Mouse (Mus musculus) limb, embryonic 15.5 days (tissue): ENCODE data around the gene Hypk. TPM values are rescaled to one million over a fixed set of nuclear protein-coding genes. Genes with fewer than 3 reads are reported as not detected.

Source experiments
- ATAC-seq: fragments of 200-750 bp; cut with Nextera tagmentation; 2 replicates; pipeline ENCODE4 v1.8.0; 2017; ENCODE audit warnings: low read depth, moderate TSS enrichment; ENCODE audit not compliant: insufficient number of reproducible peaks, low FRiP score, low TSS enrichment
- H3K27ac ChIP-seq: fragments of 300-500 bp; sonication (generic); 2 replicates; pipeline ENCODE4 v1.5.1; 2015; ENCODE audit warnings: moderate library complexity, mild to moderate bottlenecking, inconsistent platforms
- H3K27me3 ChIP-seq: fragments of 300-500 bp; sonication (generic); 2 replicates; pipeline ENCODE4 v1.6.1; 2015; ENCODE audit warnings: inconsistent platforms
- H3K36me3 ChIP-seq: fragments of 300-500 bp; sonication (generic); 2 replicates; pipeline ENCODE4 v1.6.1; 2015; ENCODE audit warnings: inconsistent platforms
- H3K4me1 ChIP-seq: fragments of 300-500 bp; sonication (generic); 2 replicates; pipeline ENCODE4 v1.6.1; 2015; ENCODE audit warnings: inconsistent platforms
- H3K4me2 ChIP-seq: fragments of 300-500 bp; sonication (generic); 2 replicates; pipeline ENCODE4 v1.6.1; 2015; ENCODE audit warnings: mild to moderate bottlenecking, inconsistent platforms
- H3K4me3 ChIP-seq: fragments of 300-500 bp; sonication (generic); 2 replicates; pipeline ENCODE4 v1.5.1; 2015; ENCODE audit warnings: mild to moderate bottlenecking, inconsistent platforms
- H3K9ac ChIP-seq: fragments of 300-500 bp; sonication (generic); 2 replicates; pipeline ENCODE4 v1.6.1; 2015; ENCODE audit warnings: inconsistent platforms
- H3K9me3 ChIP-seq: fragments of 300-500 bp; sonication (generic); 2 replicates; pipeline ENCODE4 v1.6.1; 2016; ENCODE audit warnings: inconsistent platforms
- WGBS: fragments of 180-500 bp; shearing (Covaris S2); methylation state at CpG from one replicate; pipeline ENCODE4 v1.1.7; 2015; 5-methylcytosine and 5-hydroxymethylcytosine counted together
- polyA plus RNA-seq: library from polyadenylated mRNA; unstranded; fragments of >200 nt; fragmentation: Nextera tagmentation; extraction: Ambion mirVana; gene quantifications from 2 replicates; pipeline ENCODE4 v1.2.1, GENCODE M21; 2015

Gene Hypk
- polyA plus RNA-seq: 116 and 126 TPM in 2 replicates

- no peaks in the 10 kb centered on the region for H3K9me3 ChIP-seq
- H3K4me2 ChIP-seq: no peak within 1 kb of the TSS
- H3K4me3 ChIP-seq: 0 out of 2 replicates have a peak within 1 kb of the TSS, but pooled peaks have one; percentile 9
- no peak within 1 kb of the TSS for H3K27ac ChIP-seq
- ATAC-seq: no peak
- WGBS: 66% methylated on average over 4 of the region's 4 CpGs
- H3K4me1 ChIP-seq: peaks cover 26% of the 10 kb centered on the region
- H3K9ac ChIP-seq: no peak within 1 kb of the TSS
- peaks cover 20% of the 10 kb centered on the region for H3K36me3 ChIP-seq
- H3K27me3 ChIP-seq: no peaks in the 10 kb centered on the region
Observed at GRCm38 (mm10) chr2:121452990-121453389, at the start of gene Hypk. Gene Hypk, plus strand, starts transcription at chr2:121453290.

GRCm38 (mm10) chr2:121403296-121403695 is 49.8 kb upstream of the Hypk start:
- H3K4me3 ChIP-seq: no peak overlapping the region
- H3K9ac ChIP-seq: no peak overlapping the region
- H3K4me1 ChIP-seq: no peaks in the 10 kb centered on the region
- no peak for ATAC-seq
- H3K4me2 ChIP-seq: no peak overlapping the region
- H3K9me3 ChIP-seq: 0 out of 2 replicates have a peak, but pooled peaks cover under 1% of the 10 kb centered on the region
- H3K36me3 ChIP-seq: no peaks in the 10 kb centered on the region
- H3K27me3 ChIP-seq: no peaks in the 10 kb centered on the region
- H3K27ac ChIP-seq: no peak overlapping the region

GRCm38 (mm10) chr2:121408160-121408559 is 44.9 kb upstream of the Hypk start:
- Histone ChIP-seq H3K27me3 (no peaks in the 10 kb centered on the region), H3K9me3 (0 out of 2 replicates have a peak, but pooled peaks cover 2% of the 10 kb centered on the region), H3K27ac (no peak overlapping the region), H3K36me3 (no peaks in the 10 kb centered on the region), H3K4me2 (no peak overlapping the region), H3K4me3 (no peak overlapping the region), H3K4me1 (peaks cover 4% of the 10 kb centered on the region; the same call in 1 of the 2 replicates), H3K9ac (no peak overlapping the region)
- no peak for ATAC-seq
- WGBS: 32% methylated on average over 4 of the region's 4 CpGs

GRCm38 (mm10) chr2:121412843-121413386 is 40.2 kb upstream of the Hypk start:
- 15% methylated on average over 4 of the region's 4 CpGs for WGBS
- H3K4me3 ChIP-seq: peak overlapping the region; percentile 99
- H3K27ac ChIP-seq: peak overlapping the region; percentile 98
- ATAC-seq: no peak
- H3K27me3 ChIP-seq: no peaks in the 10 kb centered on the region
- 0 out of 2 replicates have a peak, but pooled peaks cover 2% of the 10 kb centered on the region for H3K9me3 ChIP-seq
- H3K9ac ChIP-seq: peak overlapping the region; percentile 48
- peaks cover 17% of the 10 kb centered on the region for H3K36me3 ChIP-seq
- H3K4me2 ChIP-seq: peak overlapping the region; percentile 56
- peaks cover 27% of the 10 kb centered on the region for H3K4me1 ChIP-seq

GRCm38 (mm10) chr2:121413387-121414042 is 39.6 kb upstream of the Hypk start, which contains the start of the genes Pdia3 and Catsper2:
Gene Pdia3, plus strand, starts transcription at chr2:121413775.
Gene Catsper2, minus strand, starts transcription at chr2:121413792.
- WGBS: under 1% methylated on average over 64 of the region's 68 CpGs
- H3K4me2 ChIP-seq: peak within 1 kb of the TSS; percentile 56
- H3K4me3 ChIP-seq: peak within 1 kb of the TSS; percentile 99
- H3K27ac ChIP-seq: peak within 1 kb of the TSS; percentile 98
- H3K9me3 ChIP-seq: no peaks in the 10 kb centered on the region
- peaks cover 22% of the 10 kb centered on the region for H3K36me3 ChIP-seq
- peaks cover 27% of the 10 kb centered on the region for H3K4me1 ChIP-seq
- peak within 1 kb of the TSS; percentile 99 for H3K9ac ChIP-seq
- ATAC-seq: peak; percentile 98
- H3K27me3 ChIP-seq: no peaks in the 10 kb centered on the region

- Histone ChIP-seq H3K27ac (peak overlapping the region; percentile 98), H3K4me2 (peak overlapping the region; percentile 56), H3K9ac (peak overlapping the region; percentile 99), H3K27me3 (no peaks in the 10 kb centered on the region), H3K9me3 (no peaks in the 10 kb centered on the region), H3K4me3 (peak overlapping the region; percentile 99), H3K36me3 (peaks cover 29% of the 10 kb centered on the region), H3K4me1 (peaks cover 27% of the 10 kb centered on the region)
- peak; percentile 57 for ATAC-seq
- WGBS: under 1% methylated on average over 32 of the region's 32 CpGs
Observed at GRCm38 (mm10) chr2:121414139-121414685, 38.9 kb upstream of the Hypk start.

GRCm38 (mm10) chr2:121415103-121415502 is 38.0 kb upstream of the Hypk start:
- Histone ChIP-seq H3K27me3 (no peaks in the 10 kb centered on the region), H3K27ac (no peak overlapping the region), H3K4me1 (peaks cover 27% of the 10 kb centered on the region), H3K9me3 (no peaks in the 10 kb centered on the region), H3K4me3 (peak overlapping the region; percentile 99), H3K9ac (peak overlapping the region; percentile 35; the same call in 1 of the 2 replicates), H3K36me3 (peaks cover 29% of the 10 kb centered on the region), H3K4me2 (peak overlapping the region; percentile 56)
- ATAC-seq: no peak
- WGBS: 60% methylated on average over 3 of the region's 3 CpGs

GRCm38 (mm10) chr2:121415591-121415990 is 37.5 kb upstream of the Hypk start:
- no peak for ATAC-seq
- peaks cover 27% of the 10 kb centered on the region for H3K4me1 ChIP-seq
- no peaks in the 10 kb centered on the region for H3K27me3 ChIP-seq
- no peak overlapping the region for H3K27ac ChIP-seq
- 59% methylated on average over 3 of the region's 3 CpGs for WGBS
- H3K36me3 ChIP-seq: peaks cover 29% of the 10 kb centered on the region
- H3K9ac ChIP-seq: no peak overlapping the region
- H3K4me2 ChIP-seq: peak overlapping the region; percentile 56
- peak overlapping the region; percentile 99 for H3K4me3 ChIP-seq
- no peaks in the 10 kb centered on the region for H3K9me3 ChIP-seq

GRCm38 (mm10) chr2:121416356-121416755 is 36.7 kb upstream of the Hypk start:
- Histone ChIP-seq H3K27me3 (no peaks in the 10 kb centered on the region), H3K4me2 (0 out of 2 replicates have a peak overlapping the region, but pooled peaks have one; percentile 56), H3K36me3 (peaks cover 29% of the 10 kb centered on the region), H3K9ac (no peak overlapping the region), H3K4me3 (no peak overlapping the region), H3K27ac (no peak overlapping the region), H3K4me1 (peaks cover 27% of the 10 kb centered on the region), H3K9me3 (no peaks in the 10 kb centered on the region)
- 89% methylated on average over 6 of the region's 6 CpGs for WGBS
- no peak for ATAC-seq

GRCm38 (mm10) chr2:121418476-121418875 is 34.6 kb upstream of the Hypk start:
- H3K9ac ChIP-seq: no peak overlapping the region
- peaks cover 43% of the 10 kb centered on the region for H3K36me3 ChIP-seq
- H3K9me3 ChIP-seq: no peaks in the 10 kb centered on the region
- no peak overlapping the region for H3K27ac ChIP-seq
- no peak overlapping the region for H3K4me2 ChIP-seq
- H3K4me3 ChIP-seq: no peak overlapping the region
- peaks cover 23% of the 10 kb centered on the region for H3K4me1 ChIP-seq
- ATAC-seq: no peak
- H3K27me3 ChIP-seq: no peaks in the 10 kb centered on the region
- whole genome bisulfite sequencing: 83% methylated on average over 3 of the region's 3 CpGs

GRCm38 (mm10) chr2:121423166-121423565 is 29.9 kb upstream of the Hypk start:
- H3K4me3 ChIP-seq: no peak overlapping the region
- no peak overlapping the region for H3K4me2 ChIP-seq
- H3K4me1 ChIP-seq: no peaks in the 10 kb centered on the region
- no peak for ATAC-seq
- no peak overlapping the region for H3K27ac ChIP-seq
- H3K36me3 ChIP-seq: peaks cover 58% of the 10 kb centered on the region
- no peaks in the 10 kb centered on the region for H3K9me3 ChIP-seq
- H3K27me3 ChIP-seq: no peaks in the 10 kb centered on the region
- WGBS: 91% methylated on average over 2 of the region's 2 CpGs
- H3K9ac ChIP-seq: no peak overlapping the region

- Histone ChIP-seq H3K27me3 (no peaks in the 10 kb centered on the region), H3K4me1 (no peaks in the 10 kb centered on the region), H3K36me3 (peaks cover 74% of the 10 kb centered on the region), H3K27ac (no peak overlapping the region), H3K9me3 (no peaks in the 10 kb centered on the region), H3K9ac (no peak overlapping the region), H3K4me2 (no peak overlapping the region), H3K4me3 (no peak overlapping the region)
- no peak for ATAC-seq
- 86% methylated on average over 2 of the region's 2 CpGs for WGBS
Observed at GRCm38 (mm10) chr2:121425890-121426289, 27.2 kb upstream of the Hypk start.
